15 mouse cellular contexts compared by ENCODE assay signal in genomic region chr11:101462141-101462540, GRCm38 (mm10). TPM values are rescaled to one million over a fixed set of nuclear protein-coding genes. Genes with fewer than 3 reads are reported as not detected.
A peak's percentile ranks its signal among the peaks of the same experiment; 100 is the strongest.
DNase-seq lines count a peak whose midpoint lies in the region; ATAC-seq and TF ChIP-seq lines count a peak whose summit lies in the region.
"Had no signal": no experiment of that assay in that cellular context is flagged by ENCODE, and none has a peak within 500 bp of the region (broad histone marks: within the 10 kb centered on the region; RNA-seq: fewer than 3 reads in every experiment).

No protein-coding gene starts in this region.

- intact Hi-C loops in left cerebral cortex, postnatal 14 days (cut with DNase I): no loop called here

- no peak overlapping the region for H3K9ac ChIP-seq in forebrain, embryonic 16.5 days (replicated peaks; ENCODE audit: low read depth, low read length)
- no peak overlapping the region for H3K9ac ChIP-seq in neural tube, embryonic 12.5 days
- H3K9ac ChIP-seq in neural tube, embryonic 15.5 days (replicated peaks): no peak overlapping the region
- no peak overlapping the region for H3K9ac ChIP-seq in intestine, postnatal 0 days (ENCODE audit: low read depth, low read length)
- H3K9ac ChIP-seq: limb, embryonic 12.5 days had no signal

- H3K4me2 ChIP-seq in forebrain, embryonic 16.5 days (ENCODE audit: low read length): no peak overlapping the region
- peak overlapping the region; percentile 90; the same call in 1 of the 2 replicates for H3K4me2 ChIP-seq in neural tube, embryonic 12.5 days (replicated peaks)
- no peak overlapping the region for H3K4me2 ChIP-seq in neural tube, embryonic 15.5 days
- H3K4me2 ChIP-seq in intestine, postnatal 0 days (replicated peaks; ENCODE audit: low read depth): peak overlapping the region; percentile 94
- H3K4me2 ChIP-seq: heart, embryonic 13.5 days; limb, embryonic 12.5 days had no signal

- peaks cover 42% of the 10 kb centered on the region for H3K36me3 ChIP-seq in forebrain, embryonic 10.5 days (replicated peaks)
- H3K36me3 ChIP-seq in forebrain, embryonic 16.5 days (ENCODE audit: control insufficient read depth, insufficient read depth): peaks cover 23% of the 10 kb centered on the region
- H3K36me3 ChIP-seq in neural tube, embryonic 12.5 days: peaks cover 55% of the 10 kb centered on the region
- peaks cover 55% of the 10 kb centered on the region for H3K36me3 ChIP-seq in neural tube, embryonic 15.5 days
- peaks cover 53% of the 10 kb centered on the region for H3K36me3 ChIP-seq in intestine, postnatal 0 days (ENCODE audit: control insufficient read depth, insufficient read depth)

- H3K9me3 ChIP-seq in forebrain, embryonic 10.5 days: no peaks in the 10 kb centered on the region
- H3K9me3 ChIP-seq in forebrain, embryonic 16.5 days (ENCODE audit: control insufficient read depth, low read length): no peaks in the 10 kb centered on the region
- H3K9me3 ChIP-seq in neural tube, embryonic 12.5 days: no peaks in the 10 kb centered on the region
- H3K9me3 ChIP-seq in neural tube, embryonic 15.5 days (replicated peaks): no peaks in the 10 kb centered on the region
- no peaks in the 10 kb centered on the region for H3K9me3 ChIP-seq in intestine, postnatal 0 days (ENCODE audit: control insufficient read depth)
- H3K9me3 ChIP-seq: heart, embryonic 13.5 days; limb, embryonic 12.5 days had no signal

- DNase-seq in forebrain, embryonic 10.5 days (ENCODE audit: extremely low spot score, low spot score): no peak
- peak; percentile 6 for DNase-seq in testis, postnatal 14 days (ENCODE audit: low spot score)
- DNase-seq in left cerebral cortex, postnatal 14 days (ENCODE audit: low spot score in 2 of 2): no peak
- no peak for DNase-seq in kidney, postnatal 25 days
- DNase-seq: adrenal gland, adult 8-10 months; cerebellum, adult 8-10 months; kidney, postnatal 10 days; right cerebral cortex, postnatal 4 days; thymus, postnatal 14 days had no signal

- H3K4me1 ChIP-seq in forebrain, embryonic 10.5 days: peaks cover 78% of the 10 kb centered on the region
- peaks cover 40% of the 10 kb centered on the region for H3K4me1 ChIP-seq in forebrain, embryonic 16.5 days (replicated peaks; ENCODE audit: control insufficient read depth, insufficient read depth, low read length)
- H3K4me1 ChIP-seq in neural tube, embryonic 12.5 days: peaks cover 38% of the 10 kb centered on the region
- peaks cover 41% of the 10 kb centered on the region for H3K4me1 ChIP-seq in neural tube, embryonic 15.5 days
- 0 out of 2 replicates have a peak, but pooled peaks cover 2% of the 10 kb centered on the region for H3K4me1 ChIP-seq in intestine, postnatal 0 days (replicated peaks; ENCODE audit: control insufficient read depth, insufficient read depth, low read length)

- peak overlapping the region; percentile 26 for H3K4me3 ChIP-seq in forebrain, embryonic 10.5 days
- H3K4me3 ChIP-seq in forebrain, embryonic 16.5 days (replicated peaks; ENCODE audit: low read length): no peak overlapping the region
- H3K4me3 ChIP-seq in neural tube, embryonic 12.5 days: no peak overlapping the region
- no peak overlapping the region for H3K4me3 ChIP-seq in neural tube, embryonic 15.5 days (replicated peaks)
- H3K4me3 ChIP-seq in intestine, postnatal 0 days (ENCODE audit: low read depth, low read length): no peak overlapping the region
- H3K4me3 ChIP-seq: heart, embryonic 13.5 days; limb, embryonic 12.5 days had no signal

- 88% methylated on average over 14 of the region's 14 CpGs for WGBS in forebrain, embryonic 10.5 days
- 74% methylated on average over 14 of the region's 14 CpGs for WGBS in forebrain, embryonic 16.5 days
- WGBS in neural tube, embryonic 12.5 days: 69% methylated on average over 14 of the region's 14 CpGs
- 63% methylated on average over 14 of the region's 14 CpGs for WGBS in neural tube, embryonic 15.5 days
- WGBS in intestine, postnatal 0 days: 85% methylated on average over 14 of the region's 14 CpGs

- ATAC-seq in forebrain, embryonic 16.5 days: no peak
- no peak for ATAC-seq in neural tube, embryonic 12.5 days (ENCODE audit: low FRiP score, low read depth)
- ATAC-seq in neural tube, embryonic 15.5 days (ENCODE audit: low FRiP score): no peak
- ATAC-seq in intestine, postnatal 0 days: no peak

- H3K27ac ChIP-seq in forebrain, embryonic 10.5 days: peak overlapping the region; percentile 75
- no peak overlapping the region for H3K27ac ChIP-seq in forebrain, embryonic 16.5 days (ENCODE audit: low read length)
- no peak overlapping the region for H3K27ac ChIP-seq in neural tube, embryonic 12.5 days
- no peak overlapping the region for H3K27ac ChIP-seq in neural tube, embryonic 15.5 days (replicated peaks)
- H3K27ac ChIP-seq in intestine, postnatal 0 days (ENCODE audit: low read depth, low read length): 0 out of 2 replicates have a peak overlapping the region, but pooled peaks have one; percentile 93
- H3K27ac ChIP-seq: heart, embryonic 13.5 days; limb, embryonic 12.5 days had no signal

- no peak for TF ChIP-seq CTCF in intestine, postnatal 0 days (IDR thresholded peaks at IDR 0.05; ENCODE audit: low read depth)

- H3K27me3 ChIP-seq in forebrain, embryonic 10.5 days (ENCODE audit: poor library complexity, severe bottlenecking): peaks cover 28% of the 10 kb centered on the region
- H3K27me3 ChIP-seq in forebrain, embryonic 16.5 days (replicated peaks; ENCODE audit: control insufficient read depth, insufficient read depth, low read length): no peaks in the 10 kb centered on the region
- no peaks in the 10 kb centered on the region for H3K27me3 ChIP-seq in neural tube, embryonic 12.5 days (replicated peaks)
- H3K27me3 ChIP-seq in neural tube, embryonic 15.5 days (replicated peaks): no peaks in the 10 kb centered on the region
- no peaks in the 10 kb centered on the region for H3K27me3 ChIP-seq in intestine, postnatal 0 days (replicated peaks; ENCODE audit: control insufficient read depth, insufficient read depth, low read length)
- H3K27me3 ChIP-seq: heart, embryonic 13.5 days had no signal

RNA-seq across cellular contexts. Expression of gene Rnd2, which starts 2.7 kb away (rescaled TPM):
- polyA plus RNA-seq in forebrain, embryonic 10.5 days (2016; fragmentation: Nextera tagmentation; extraction: Ambion mirVana): 28.1 and 36.9 TPM in 2 replicates
- 91.6 and 95.8 TPM in 2 replicates for polyA plus RNA-seq in forebrain, embryonic 16.5 days (2015; fragmentation: Nextera tagmentation; extraction: Ambion mirVana)
- polyA plus RNA-seq in neural tube, embryonic 12.5 days (2016; fragmentation: Nextera tagmentation; extraction: Ambion mirVana): 84.0 and 99.7 TPM in 2 replicates
- 63.6 and 71.7 TPM in 2 replicates for polyA plus RNA-seq in neural tube, embryonic 15.5 days (2015; fragmentation: Nextera tagmentation; extraction: Ambion mirVana)
- 27.8 and 31.9 TPM in 2 replicates for polyA plus RNA-seq in intestine, postnatal 0 days (2015; fragmentation: Nextera tagmentation; extraction: Ambion mirVana)
- total RNA-seq in left cerebral cortex, postnatal 14 days (2021): 100 to 1,000 TPM; 148 to 154 TPM

RNA-seq across cellular contexts. Expression of gene Vat1, which starts 3.9 kb away (rescaled TPM):
- 24.9 and 28.5 TPM in 2 replicates for polyA plus RNA-seq in forebrain, embryonic 10.5 days (2016; fragmentation: Nextera tagmentation; extraction: Ambion mirVana)
- 65.5 and 79.5 TPM in 2 replicates for polyA plus RNA-seq in forebrain, embryonic 16.5 days (2015; fragmentation: Nextera tagmentation; extraction: Ambion mirVana)
- 71.6 and 75.1 TPM in 2 replicates for polyA plus RNA-seq in neural tube, embryonic 12.5 days (2016; fragmentation: Nextera tagmentation; extraction: Ambion mirVana)
- polyA plus RNA-seq in neural tube, embryonic 15.5 days (2015; fragmentation: Nextera tagmentation; extraction: Ambion mirVana): 95.4 and 105 TPM in 2 replicates
- polyA plus RNA-seq in intestine, postnatal 0 days (2015; fragmentation: Nextera tagmentation; extraction: Ambion mirVana): 94.5 and 95.6 TPM in 2 replicates
- 10 to 100 TPM; 36.4 to 44.8 TPM for total RNA-seq in left cerebral cortex, postnatal 14 days (2021)

RNA-seq across cellular contexts. Expression of gene Ifi35, which starts 13.9 kb away (rescaled TPM):
- polyA plus RNA-seq in forebrain, embryonic 10.5 days (2016; fragmentation: Nextera tagmentation; extraction: Ambion mirVana): 3.3 and 3.4 TPM in 2 replicates
- 2.2 and 2.5 TPM in 2 replicates for polyA plus RNA-seq in forebrain, embryonic 16.5 days (2015; fragmentation: Nextera tagmentation; extraction: Ambion mirVana)
- 3.4 and 4.3 TPM in 2 replicates for polyA plus RNA-seq in neural tube, embryonic 12.5 days (2016; fragmentation: Nextera tagmentation; extraction: Ambion mirVana)
- 3.9 and 17.0 TPM in 2 replicates for polyA plus RNA-seq in neural tube, embryonic 15.5 days (2015; fragmentation: Nextera tagmentation; extraction: Ambion mirVana)
- polyA plus RNA-seq in intestine, postnatal 0 days (2015; fragmentation: Nextera tagmentation; extraction: Ambion mirVana): 100 and 102 TPM in 2 replicates
- total RNA-seq in left cerebral cortex, postnatal 14 days (2021): 1 to 10 TPM in 1 of 2 experiments, under 1 TPM in 1; 0.97 to 2.6 TPM

RNA-seq across cellular contexts. Expression of gene Rpl27, which starts 20.0 kb away (rescaled TPM):
- 499 and 505 TPM in 2 replicates for polyA plus RNA-seq in forebrain, embryonic 10.5 days (2016; fragmentation: Nextera tagmentation; extraction: Ambion mirVana)
- polyA plus RNA-seq in forebrain, embryonic 16.5 days (2015; fragmentation: Nextera tagmentation; extraction: Ambion mirVana): 219 and 239 TPM in 2 replicates
- 327 and 346 TPM in 2 replicates for polyA plus RNA-seq in neural tube, embryonic 12.5 days (2016; fragmentation: Nextera tagmentation; extraction: Ambion mirVana)
- 245 and 254 TPM in 2 replicates for polyA plus RNA-seq in neural tube, embryonic 15.5 days (2015; fragmentation: Nextera tagmentation; extraction: Ambion mirVana)
- polyA plus RNA-seq in intestine, postnatal 0 days (2015; fragmentation: Nextera tagmentation; extraction: Ambion mirVana): 240 and 241 TPM in 2 replicates
- total RNA-seq in left cerebral cortex, postnatal 14 days (2021): 10 to 100 TPM; 41.0 to 43.6 TPM

RNA-seq across cellular contexts. Expression of gene Ptges3l, which starts 37.0 kb away (rescaled TPM):
- 2.3 and 3.8 TPM in 2 replicates for polyA plus RNA-seq in forebrain, embryonic 10.5 days (2016; fragmentation: Nextera tagmentation; extraction: Ambion mirVana)
- 2.0 TPM in 2 replicates for polyA plus RNA-seq in forebrain, embryonic 16.5 days (2015; fragmentation: Nextera tagmentation; extraction: Ambion mirVana)
- polyA plus RNA-seq in neural tube, embryonic 12.5 days (2016; fragmentation: Nextera tagmentation; extraction: Ambion mirVana): 3.2 and 4.4 TPM in 2 replicates
- polyA plus RNA-seq in neural tube, embryonic 15.5 days (2015; fragmentation: Nextera tagmentation; extraction: Ambion mirVana): 4.3 and 4.5 TPM in 2 replicates
- 7.0 and 7.8 TPM in 2 replicates for polyA plus RNA-seq in intestine, postnatal 0 days (2015; fragmentation: Nextera tagmentation; extraction: Ambion mirVana)
- total RNA-seq in left cerebral cortex, postnatal 14 days (2021): 1 to 10 TPM; 2.8 to 5.7 TPM

Comparison
In these comparisons a context has a peak if more than half of its experiments do, and no peak if none do; other contexts are left out.
1. H3K27ac ChIP-seq: peak in forebrain, embryonic 10.5 days (single experiment) and intestine, postnatal 0 days (single experiment); none in forebrain, embryonic 16.5 days (single experiment), neural tube, embryonic 12.5 days (single experiment) and neural tube, embryonic 15.5 days (single experiment).
2. H3K4me2 ChIP-seq: peak in neural tube, embryonic 12.5 days (single experiment) and intestine, postnatal 0 days (single experiment); none in forebrain, embryonic 16.5 days (single experiment) and neural tube, embryonic 15.5 days (single experiment).